Mouse (Mus musculus): ENCODE results near the gene Gm20379. TPM values are rescaled to one million over a fixed set of nuclear protein-coding genes. Genes with fewer than 3 reads are reported as not detected.

Gene Gm20379
- polyA plus RNA-seq, 1 experiment, result not detected

DNA sequence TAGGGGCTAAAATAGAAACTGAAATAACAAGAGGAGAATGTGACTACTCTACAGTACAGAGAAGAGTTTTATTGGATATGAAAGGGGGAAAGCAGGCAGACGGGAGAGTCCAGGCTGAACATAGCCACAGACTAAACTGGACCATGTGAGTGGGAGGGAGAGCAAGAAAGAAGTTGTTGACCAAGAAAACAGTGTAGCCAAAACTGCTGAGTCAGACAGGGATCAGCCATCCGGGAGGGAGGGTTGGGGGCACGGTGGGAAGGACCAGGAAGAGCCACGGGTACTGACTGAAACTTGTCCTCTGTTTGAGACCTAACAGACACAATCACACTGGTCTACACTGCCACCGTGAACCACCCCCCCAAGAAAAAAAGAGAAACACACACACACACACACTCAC, 20.2 kb downstream of the Gm20379 start:
- no peak overlapping the region for H3K4me3 ChIP-seq (ENCODE audit: insufficient read depth, low read depth, low read length)
- no peak for TF ChIP-seq CTCF (IDR thresholded peaks at IDR 0.05; ENCODE audit: insufficient read depth, low read depth, low read length)
- no peak for TF ChIP-seq POLR2A (IDR thresholded peaks at IDR 0.05; ENCODE audit: insufficient read depth, low read depth, low read length)
- WGBS, result 75% methylated on average over 5 of the region's 5 CpGs
- no peak overlapping the region for H3K27ac ChIP-seq (ENCODE audit: insufficient read depth, low read depth, low read length)
- no peaks in the 10 kb centered on the region for H3K4me1 ChIP-seq (ENCODE audit: control insufficient read depth, insufficient read depth, low read length)

DNA sequence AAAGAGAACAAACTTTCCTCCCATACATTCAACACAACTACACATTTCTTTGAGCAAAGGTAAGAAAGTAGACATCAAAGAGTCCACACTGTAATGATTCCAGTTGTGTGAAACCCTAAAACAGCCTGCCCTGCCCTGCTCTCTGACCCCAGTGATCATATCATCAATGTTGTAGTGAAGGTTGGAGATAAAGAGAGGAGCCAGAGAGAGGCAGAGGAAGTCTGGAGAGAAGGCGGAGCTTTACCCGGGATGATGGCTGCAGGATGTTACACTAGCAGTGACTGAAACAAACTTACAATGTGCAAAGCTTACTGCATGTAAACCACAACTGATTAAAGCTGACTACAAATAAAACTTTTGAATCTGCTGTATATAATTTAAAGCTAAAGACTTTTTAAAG, 22.2 kb downstream of the Gm20379 start:
- H3K27ac ChIP-seq (ENCODE audit: insufficient read depth, low read depth, low read length), result no peak overlapping the region
- TF ChIP-seq POLR2A (IDR thresholded peaks at IDR 0.05; ENCODE audit: insufficient read depth, low read depth, low read length) (no peak), CTCF (IDR thresholded peaks at IDR 0.05; ENCODE audit: insufficient read depth, low read depth, low read length) (no peak)
- WGBS, result 82% methylated on average over 2 of the region's 2 CpGs
- H3K4me3 ChIP-seq (ENCODE audit: insufficient read depth, low read depth, low read length), result no peak overlapping the region
- H3K4me1 ChIP-seq (ENCODE audit: control insufficient read depth, insufficient read depth, low read length), result no peaks in the 10 kb centered on the region

DNA sequence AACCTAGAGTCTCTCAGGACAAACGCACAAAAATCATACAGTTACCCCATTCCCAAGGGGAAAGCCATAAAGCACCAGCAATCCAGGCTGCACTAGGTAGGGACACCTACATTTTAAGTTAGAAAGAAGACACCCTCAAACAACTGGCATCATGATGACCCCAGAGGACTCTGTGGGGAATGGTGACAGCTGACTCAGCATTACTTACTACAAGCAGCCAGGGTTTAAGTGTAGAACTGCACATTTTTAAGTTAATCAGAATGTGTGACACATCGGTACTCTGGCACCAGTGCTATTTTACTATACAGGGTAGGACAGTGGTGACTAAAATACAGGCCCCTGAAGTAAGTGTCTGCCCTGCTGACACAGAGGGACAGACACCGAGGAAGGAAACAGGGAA, 24.8 kb downstream of the Gm20379 start:
- Histone ChIP-seq H3K4me3 (ENCODE audit: insufficient read depth, low read depth, low read length) (no peak overlapping the region), H3K27ac (ENCODE audit: insufficient read depth, low read depth, low read length) (no peak overlapping the region), H3K4me1 (ENCODE audit: control insufficient read depth, insufficient read depth, low read length) (no peaks in the 10 kb centered on the region)
- no peak for TF ChIP-seq POLR2A (IDR thresholded peaks at IDR 0.05; ENCODE audit: insufficient read depth, low read depth, low read length)
- 90% methylated on average over 3 of the region's 3 CpGs for WGBS

DNA sequence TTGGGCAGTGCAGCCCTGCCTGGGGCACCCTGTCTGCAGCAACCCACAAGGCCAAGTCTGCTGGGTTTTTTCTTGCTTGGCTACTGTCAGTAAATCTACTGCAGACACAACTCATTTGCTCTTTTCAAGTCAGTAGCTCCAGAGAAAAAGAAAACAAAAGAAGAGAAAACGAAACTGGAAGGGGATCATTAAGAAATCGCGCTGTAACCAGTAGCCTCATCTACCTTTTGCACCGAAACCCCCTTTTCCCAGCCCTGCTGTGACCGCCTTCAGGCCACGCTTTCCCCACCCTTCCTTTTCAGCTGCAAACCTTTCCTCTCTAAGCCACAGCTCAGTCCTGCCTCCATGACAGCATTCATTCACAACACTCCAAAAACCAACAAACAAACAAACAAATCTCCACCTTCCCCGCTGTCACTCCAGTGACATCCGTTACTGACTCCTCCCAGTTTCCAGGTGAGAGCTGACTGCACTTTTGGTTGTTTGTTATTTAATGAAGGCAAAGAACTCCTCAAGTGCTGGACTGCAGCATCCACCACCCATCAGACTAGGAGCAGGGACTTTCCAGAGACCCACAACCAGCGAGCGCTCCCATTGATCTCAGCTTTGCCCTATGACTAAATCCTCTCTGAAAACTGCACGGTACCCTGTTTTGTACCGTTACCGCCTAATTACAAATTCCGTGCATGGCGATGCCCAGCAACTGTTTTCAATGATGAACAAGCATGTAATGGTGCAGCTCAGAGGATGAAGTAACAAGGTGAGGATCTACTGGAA, 26.5 kb downstream of the Gm20379 start:
- Histone ChIP-seq H3K27ac (ENCODE audit: insufficient read depth, low read depth, low read length) (no peak overlapping the region), H3K4me1 (ENCODE audit: control insufficient read depth, insufficient read depth, low read length) (no peaks in the 10 kb centered on the region), H3K4me3 (ENCODE audit: insufficient read depth, low read depth, low read length) (no peak overlapping the region)
- 84% methylated on average over 15 of the region's 15 CpGs for WGBS
- no peak for TF ChIP-seq CTCF (IDR thresholded peaks at IDR 0.05; ENCODE audit: insufficient read depth, low read depth, low read length)
- TF ChIP-seq POLR2A (IDR thresholded peaks at IDR 0.05; ENCODE audit: insufficient read depth, low read depth, low read length), result no peak

DNA sequence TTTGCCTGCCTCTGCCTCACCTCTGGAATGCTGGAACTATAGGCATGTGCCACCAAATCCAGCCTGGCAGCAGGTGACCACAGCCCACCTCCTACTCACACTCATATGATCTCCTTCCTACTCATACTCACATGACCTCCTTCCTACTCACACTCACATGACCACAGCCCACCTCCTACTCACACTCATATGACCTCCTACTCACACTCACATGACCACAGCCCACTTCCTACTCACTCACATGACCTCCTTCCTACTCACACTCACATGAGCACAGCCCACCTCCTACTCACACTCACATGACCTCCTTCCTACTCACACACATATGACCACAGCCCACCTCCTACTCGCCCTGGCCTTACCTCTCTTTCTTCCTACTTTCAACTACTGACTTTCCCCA, 31.1 kb downstream of the Gm20379 start:
- no peak for TF ChIP-seq POLR2A (IDR thresholded peaks at IDR 0.05; ENCODE audit: insufficient read depth, low read depth, low read length)
- no peak for TF ChIP-seq CTCF (IDR thresholded peaks at IDR 0.05; ENCODE audit: insufficient read depth, low read depth, low read length)
- H3K4me3 ChIP-seq (ENCODE audit: insufficient read depth, low read depth, low read length), result no peak overlapping the region
- H3K27ac ChIP-seq (ENCODE audit: insufficient read depth, low read depth, low read length), result no peak overlapping the region
- no peaks in the 10 kb centered on the region for H3K4me1 ChIP-seq (ENCODE audit: control insufficient read depth, insufficient read depth, low read length)
- 97% methylated on average over 1 of the region's 1 CpGs for whole genome bisulfite sequencing

DNA sequence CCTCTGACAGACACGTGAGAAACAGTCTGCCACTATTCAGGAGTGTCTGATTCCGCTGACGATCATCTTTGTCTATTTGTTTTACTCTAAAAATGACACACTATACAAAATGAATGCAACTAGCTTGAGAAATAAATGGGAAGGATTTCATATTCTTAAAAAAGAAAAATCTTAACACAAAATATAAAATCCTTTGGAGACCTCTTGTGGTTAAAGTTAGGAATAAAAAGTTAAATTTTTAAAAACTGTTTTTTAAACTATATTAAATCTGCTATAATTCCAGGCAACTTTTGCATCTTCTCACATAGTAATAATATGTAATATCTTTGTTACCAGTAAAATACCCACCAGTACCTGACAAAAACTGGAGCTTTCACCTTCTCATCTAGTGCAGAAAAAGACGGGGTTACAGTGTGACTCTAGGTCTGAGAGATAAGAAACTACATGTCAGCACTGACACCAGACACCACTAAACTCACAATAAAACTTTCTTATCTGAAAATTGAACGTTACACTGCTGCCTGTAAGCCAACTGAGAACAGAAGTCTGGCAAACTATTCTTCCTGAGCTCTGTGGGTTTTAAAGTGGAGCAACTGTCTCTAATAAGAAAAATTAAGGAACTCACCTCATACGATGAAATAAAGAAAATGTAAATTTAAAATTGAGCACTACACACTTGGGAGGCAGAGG, 32.1 kb downstream of the Gm20379 start:
- H3K4me1 ChIP-seq (ENCODE audit: control insufficient read depth, insufficient read depth, low read length), result peaks cover 2% of the 10 kb centered on the region; the same call in 1 of the 2 replicates
- TF ChIP-seq CTCF (IDR thresholded peaks at IDR 0.05; ENCODE audit: insufficient read depth, low read depth, low read length) (no peak), POLR2A (IDR thresholded peaks at IDR 0.05; ENCODE audit: insufficient read depth, low read depth, low read length) (no peak)
- 75% methylated on average over 6 of the region's 6 CpGs for WGBS
- H3K4me3 ChIP-seq (ENCODE audit: insufficient read depth, low read depth, low read length), result no peak overlapping the region
- H3K27ac ChIP-seq (ENCODE audit: insufficient read depth, low read depth, low read length), result no peak overlapping the region

DNA sequence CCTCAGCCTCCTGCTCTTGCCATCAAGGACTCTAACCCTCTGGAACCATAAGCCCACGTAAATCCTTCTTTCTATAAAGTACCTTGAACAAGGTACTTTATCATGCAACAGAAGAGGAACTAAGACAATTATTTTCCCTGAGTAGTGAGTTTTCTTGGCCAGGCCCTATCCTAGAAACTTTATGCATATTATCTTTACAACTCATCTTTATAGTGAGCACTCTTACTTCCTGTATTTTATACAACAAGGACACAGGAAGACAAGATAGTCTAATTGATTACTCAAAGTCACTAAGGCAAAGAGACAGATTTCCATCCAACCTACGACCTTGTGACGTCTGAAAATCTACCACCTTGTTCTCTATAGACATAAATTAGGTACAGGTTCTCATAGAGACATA, 34.0 kb downstream of the Gm20379 start:
- peaks cover 2% of the 10 kb centered on the region; the same call in 1 of the 2 replicates for H3K4me1 ChIP-seq (ENCODE audit: control insufficient read depth, insufficient read depth, low read length)
- 98% methylated on average over 3 of the region's 3 CpGs for WGBS
- H3K27ac ChIP-seq (ENCODE audit: insufficient read depth, low read depth, low read length), result no peak overlapping the region
- no peak overlapping the region for H3K4me3 ChIP-seq (ENCODE audit: insufficient read depth, low read depth, low read length)
- no peak for TF ChIP-seq POLR2A (IDR thresholded peaks at IDR 0.05; ENCODE audit: insufficient read depth, low read depth, low read length)
- no peak for TF ChIP-seq CTCF (IDR thresholded peaks at IDR 0.05; ENCODE audit: insufficient read depth, low read depth, low read length)

DNA sequence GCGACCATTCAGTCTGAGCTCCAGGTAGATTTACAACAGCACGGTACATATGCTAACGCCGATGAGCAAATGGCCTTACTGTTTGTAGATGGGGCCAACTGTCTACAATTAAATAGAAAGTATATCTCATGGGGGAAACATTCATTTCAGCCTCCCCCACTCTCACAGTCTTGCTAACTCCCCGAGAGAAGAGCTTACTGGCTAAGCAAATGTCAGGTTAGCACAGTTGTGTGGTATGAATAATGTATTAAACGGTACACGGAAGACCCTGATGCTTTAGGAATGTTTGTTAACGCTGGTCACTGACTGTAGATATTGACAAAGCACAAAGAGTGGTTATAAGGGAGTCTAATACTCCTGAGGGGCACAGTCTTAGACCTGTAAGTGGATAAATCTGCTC, 38.3 kb downstream of the Gm20379 start:
- WGBS, result 96% methylated on average over 8 of the region's 8 CpGs
- TF ChIP-seq POLR2A (IDR thresholded peaks at IDR 0.05; ENCODE audit: insufficient read depth, low read depth, low read length) (no peak), CTCF (IDR thresholded peaks at IDR 0.05; ENCODE audit: insufficient read depth, low read depth, low read length) (no peak)

DNA sequence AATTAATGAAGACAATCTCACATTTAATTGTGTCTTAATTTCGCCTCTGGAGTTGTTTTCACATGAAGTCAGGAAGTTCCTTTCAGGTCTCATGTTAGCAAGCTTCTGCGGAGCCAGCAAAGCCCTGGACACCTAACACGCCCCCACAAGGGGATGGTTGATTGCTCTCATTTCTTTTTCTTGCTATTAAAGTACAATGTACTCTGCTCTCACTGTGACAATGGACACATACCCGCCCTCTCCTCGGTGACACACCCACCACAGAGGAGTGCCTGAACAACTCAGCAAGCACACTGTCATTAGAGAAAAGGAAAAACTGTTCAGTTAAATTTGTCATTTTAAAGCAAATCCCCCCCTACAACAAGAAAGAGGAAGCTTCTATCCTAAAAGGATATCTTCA, 40.6 kb downstream of the Gm20379 start:
- TF ChIP-seq CTCF (IDR thresholded peaks at IDR 0.05; ENCODE audit: insufficient read depth, low read depth, low read length) (no peak), POLR2A (IDR thresholded peaks at IDR 0.05; ENCODE audit: insufficient read depth, low read depth, low read length) (no peak)
- peaks cover 2% of the 10 kb centered on the region; the same call in 1 of the 2 replicates for H3K4me1 ChIP-seq (ENCODE audit: control insufficient read depth, insufficient read depth, low read length)
- H3K4me3 ChIP-seq (ENCODE audit: insufficient read depth, low read depth, low read length), result no peak overlapping the region
- no peak overlapping the region for H3K27ac ChIP-seq (ENCODE audit: insufficient read depth, low read depth, low read length)
- 60% methylated on average over 5 of the region's 5 CpGs for WGBS

More for the DNA sequence above, 38.3 kb downstream of the Gm20379 start:
- H3K27ac ChIP-seq (ENCODE audit: insufficient read depth, low read depth, low read length), result no peak overlapping the region
- H3K4me3 ChIP-seq (ENCODE audit: insufficient read depth, low read depth, low read length), result no peak overlapping the region
- peaks cover 2% of the 10 kb centered on the region; the same call in 1 of the 2 replicates for H3K4me1 ChIP-seq (ENCODE audit: control insufficient read depth, insufficient read depth, low read length)

Data from olfactory bulb, adult 2 months (tissue).